Mouse (Mus musculus) heart, embryonic 16.5 days (tissue): ENCODE measurements around the gene Idh3b. TPM values are rescaled to one million over a fixed set of nuclear protein-coding genes. Genes with fewer than 3 reads are reported as not detected.

Source experiments
- ATAC-seq: fragments of 200-750 bp; cut with Nextera tagmentation; replicated peaks from 2 replicates; pipeline ENCODE4 v1.8.0; 2017; ENCODE audit warnings: moderate number of reproducible peaks; ENCODE audit not compliant: insufficient read depth, low FRiP score; ENCODE audit errors: extremely low read depth
- H3K27ac ChIP-seq: fragments of 300-500 bp; sonication (generic); 2 replicates; pipeline ENCODE4 v1.5.1; 2014; ENCODE audit warnings: mild to moderate bottlenecking, low read length, control low read depth, moderate library complexity
- H3K27me3 ChIP-seq: fragments of 300-500 bp; sonication (generic); 2 replicates; pipeline ENCODE4 v1.6.1; 2014; ENCODE audit warnings: low read length, mixed read lengths; ENCODE audit not compliant: control insufficient read depth, insufficient read depth
- H3K36me3 ChIP-seq: fragments of 300-500 bp; sonication (generic); 2 replicates; pipeline ENCODE4 v1.6.1; 2014; ENCODE audit not compliant: control insufficient read depth, insufficient read depth
- H3K4me1 ChIP-seq: fragments of 300-500 bp; sonication (generic); 2 replicates; pipeline ENCODE4 v1.6.1; 2014; ENCODE audit warnings: low read length, mixed read lengths; ENCODE audit not compliant: control insufficient read depth, insufficient read depth
- H3K4me2 ChIP-seq: fragments of 300-500 bp; sonication (generic); 2 replicates; pipeline ENCODE4 v1.6.1; 2014; ENCODE audit warnings: low read depth, mild to moderate bottlenecking, control low read depth, low read length
- H3K4me3 ChIP-seq: fragments of 300-500 bp; sonication (generic); 2 replicates; pipeline ENCODE4 v1.5.1; 2014; ENCODE audit warnings: mild to moderate bottlenecking, control low read depth, low read length
- H3K9ac ChIP-seq: fragments of 300-500 bp; sonication (generic); 2 replicates; pipeline ENCODE4 v1.6.1; 2014; ENCODE audit warnings: low read length, control low read depth
- H3K9me3 ChIP-seq: fragments of 300-500 bp; sonication (generic); replicated peaks from 2 replicates; pipeline ENCODE4 v1.6.1; 2016; ENCODE audit warnings: low read length; ENCODE audit not compliant: control insufficient read depth
- WGBS: fragments of 180-500 bp; shearing (Covaris S2); extraction: QIAGEN DNeasy Blood & Tissue Kit; methylation state at CpG from one replicate; pipeline ENCODE4 v1.1.7; 2014; 5-methylcytosine and 5-hydroxymethylcytosine counted together
- polyA plus RNA-seq: library from polyadenylated mRNA; unstranded; fragments of >200 nt; fragmentation: Nextera tagmentation; extraction: Ambion mirVana; gene quantifications from 2 replicates; pipeline ENCODE4 v1.2.1, GENCODE M21; 2015

The Idh3b gene
- polyA plus RNA-seq, 1 experiment from 2014 or later = 346 TPM

DNA sequence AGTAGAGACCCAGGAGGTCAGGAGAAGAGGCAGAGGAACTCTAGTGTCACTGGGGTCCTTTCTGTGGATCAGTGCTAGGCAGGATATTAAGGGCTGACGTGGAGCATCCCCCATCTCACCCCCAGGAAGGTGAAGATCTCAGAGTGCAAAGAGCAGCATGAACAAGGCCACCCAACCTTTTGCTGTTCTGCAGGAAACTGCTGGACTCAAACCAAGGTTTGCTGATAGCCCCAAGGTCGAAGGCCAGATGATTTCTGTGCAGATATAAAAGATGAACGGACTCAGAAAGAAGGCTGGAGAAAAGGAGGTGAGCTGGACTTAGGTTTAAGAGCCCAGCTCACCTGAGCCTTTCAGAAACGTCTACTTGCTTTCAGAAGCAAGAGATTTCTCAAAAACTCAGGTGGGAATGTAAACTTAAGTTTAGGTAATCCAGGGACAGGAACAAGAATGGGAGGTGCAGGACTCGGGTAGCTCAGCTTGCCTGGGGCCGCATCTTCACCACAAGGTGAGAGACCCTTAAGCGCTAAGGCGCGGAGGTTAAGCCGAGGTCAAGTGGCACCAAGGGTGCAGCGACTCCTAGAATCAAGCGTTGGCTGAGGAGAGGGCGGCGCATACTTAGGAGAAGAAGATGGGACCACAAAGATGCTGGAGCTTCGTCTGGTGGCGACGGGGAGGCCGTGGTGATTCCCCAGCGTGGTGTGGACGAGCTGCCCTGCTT lies 10.0 kb upstream of the Idh3b start:
- no peak for ATAC-seq
- peaks cover 37% of the 10 kb centered on the region for H3K27me3 ChIP-seq
- no peaks in the 10 kb centered on the region for H3K36me3 ChIP-seq
- H3K4me1 ChIP-seq = no peaks in the 10 kb centered on the region; the same call in 1 of the 2 replicates
- H3K4me2 ChIP-seq = peak overlapping the region; percentile 76
- no peak overlapping the region for H3K27ac ChIP-seq
- WGBS = 9% methylated on average over 20 of the region's 20 CpGs
- H3K9ac ChIP-seq = peak overlapping the region; percentile 74
- H3K4me3 ChIP-seq = peak overlapping the region; percentile 68
- no peaks in the 10 kb centered on the region for H3K9me3 ChIP-seq

DNA sequence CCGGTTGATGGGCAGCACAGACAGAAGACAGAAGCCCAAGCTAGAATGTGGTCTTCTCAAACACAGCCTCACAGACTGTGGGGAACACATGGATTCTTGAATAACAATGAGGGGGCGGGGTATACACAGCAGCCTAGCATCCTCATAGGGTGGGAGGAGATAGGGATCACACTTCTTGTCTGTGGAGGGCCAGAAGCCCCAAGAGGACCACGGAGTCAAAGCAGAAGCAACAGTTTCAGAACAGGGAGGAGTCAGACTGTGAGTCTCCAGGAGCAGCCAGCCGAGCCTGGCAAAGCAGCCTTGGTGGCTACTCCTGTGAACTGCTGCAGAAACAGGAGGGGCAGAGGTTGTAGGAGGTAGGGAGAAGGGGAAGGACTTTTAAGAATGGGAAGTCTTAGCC lies 9.1 kb upstream of the Idh3b start:
- Histone ChIP-seq H3K9me3 (no peaks in the 10 kb centered on the region), H3K36me3 (no peaks in the 10 kb centered on the region), H3K9ac (no peak overlapping the region), H3K27me3 (peaks cover 36% of the 10 kb centered on the region), H3K4me3 (no peak overlapping the region), H3K27ac (no peak overlapping the region), H3K4me1 (no peaks in the 10 kb centered on the region; the same call in 1 of the 2 replicates), H3K4me2 (no peak overlapping the region)
- ATAC-seq = no peak
- 5% methylated on average over 4 of the region's 4 CpGs for WGBS

DNA sequence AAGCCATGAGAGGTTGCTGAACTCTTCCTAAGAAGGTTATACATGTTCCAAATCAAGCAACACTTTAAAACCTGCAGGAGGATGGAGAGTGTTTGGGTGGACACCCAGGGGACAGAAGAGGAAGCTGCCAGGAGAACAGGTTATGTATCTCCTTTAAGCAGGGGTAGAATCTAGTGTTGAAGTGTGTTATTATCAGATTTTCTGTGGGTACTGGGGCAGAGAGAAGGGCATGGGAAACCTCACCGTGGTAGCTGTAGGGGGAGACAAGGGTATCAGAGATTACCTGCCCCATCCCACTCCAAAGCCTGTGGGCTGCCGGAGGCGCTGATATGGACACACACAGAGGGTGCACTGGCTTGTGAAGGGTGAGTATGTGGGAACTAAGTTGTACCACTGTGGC lies 8.7 kb upstream of the Idh3b start:
- Histone ChIP-seq H3K4me1 (no peaks in the 10 kb centered on the region; the same call in 1 of the 2 replicates), H3K9ac (no peak overlapping the region), H3K27ac (no peak overlapping the region), H3K27me3 (peaks cover 34% of the 10 kb centered on the region), H3K4me3 (no peak overlapping the region), H3K9me3 (no peaks in the 10 kb centered on the region), H3K36me3 (no peaks in the 10 kb centered on the region), H3K4me2 (no peak overlapping the region)
- no peak for ATAC-seq
- WGBS = 40% methylated on average over 3 of the region's 3 CpGs

DNA sequence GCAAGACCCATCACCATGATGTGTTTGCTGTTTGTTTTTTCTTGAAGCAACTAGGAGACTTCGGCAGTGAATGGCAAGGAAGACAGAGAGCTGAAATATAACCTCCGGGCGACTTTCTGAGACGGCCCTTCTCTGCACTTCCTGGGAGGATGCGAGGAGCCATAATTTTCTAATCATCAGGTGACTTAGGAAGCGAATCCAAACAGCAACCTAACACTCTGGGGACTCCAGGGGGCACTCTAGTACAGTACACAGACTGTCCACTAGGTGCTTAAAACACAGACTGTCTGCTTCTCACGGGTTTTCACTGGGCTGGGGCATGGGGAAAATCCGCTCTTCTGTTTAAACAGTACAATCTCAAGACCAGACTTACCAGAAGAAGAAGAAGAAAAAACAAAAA lies 7.1 kb upstream of the Idh3b start:
- H3K9me3 ChIP-seq = no peaks in the 10 kb centered on the region
- no peak overlapping the region for H3K27ac ChIP-seq
- H3K4me2 ChIP-seq = peak overlapping the region; percentile 33; the same call in 1 of the 2 replicates
- H3K36me3 ChIP-seq = no peaks in the 10 kb centered on the region
- no peaks in the 10 kb centered on the region; the same call in 1 of the 2 replicates for H3K4me1 ChIP-seq
- H3K27me3 ChIP-seq = peaks cover 19% of the 10 kb centered on the region
- no peak for ATAC-seq
- H3K9ac ChIP-seq = no peak overlapping the region
- H3K4me3 ChIP-seq = no peak overlapping the region
- 11% methylated on average over 8 of the region's 8 CpGs for WGBS

DNA sequence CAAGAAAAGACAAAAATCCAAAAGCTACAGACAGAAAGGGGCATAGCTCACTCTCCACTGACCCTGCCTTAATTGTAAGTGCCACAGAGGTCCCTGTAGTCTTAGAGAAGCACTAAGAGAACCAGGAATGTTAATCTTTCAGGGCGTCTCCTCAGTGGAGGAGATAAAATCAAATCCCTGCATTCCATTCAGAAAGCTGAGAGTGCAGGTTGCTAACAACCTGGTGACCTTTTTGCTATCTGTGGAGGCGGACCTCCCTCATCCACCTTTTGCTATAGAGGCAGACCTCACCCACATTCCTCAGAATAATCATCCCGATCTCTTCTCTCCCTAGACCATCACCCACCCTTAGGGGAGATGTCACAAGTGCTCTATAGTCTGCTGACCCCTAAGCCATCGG lies 4.7 kb upstream of the Idh3b start:
- H3K4me2 ChIP-seq = no peak overlapping the region
- no peaks in the 10 kb centered on the region for H3K9me3 ChIP-seq
- H3K36me3 ChIP-seq = no peaks in the 10 kb centered on the region
- no peak overlapping the region for H3K27ac ChIP-seq
- no peak for ATAC-seq
- H3K9ac ChIP-seq = no peak overlapping the region
- H3K4me1 ChIP-seq = no peaks in the 10 kb centered on the region; the same call in 1 of the 2 replicates
- 53% methylated on average over 4 of the region's 4 CpGs for WGBS
- H3K27me3 ChIP-seq = peaks cover 10% of the 10 kb centered on the region
- no peak overlapping the region for H3K4me3 ChIP-seq

DNA sequence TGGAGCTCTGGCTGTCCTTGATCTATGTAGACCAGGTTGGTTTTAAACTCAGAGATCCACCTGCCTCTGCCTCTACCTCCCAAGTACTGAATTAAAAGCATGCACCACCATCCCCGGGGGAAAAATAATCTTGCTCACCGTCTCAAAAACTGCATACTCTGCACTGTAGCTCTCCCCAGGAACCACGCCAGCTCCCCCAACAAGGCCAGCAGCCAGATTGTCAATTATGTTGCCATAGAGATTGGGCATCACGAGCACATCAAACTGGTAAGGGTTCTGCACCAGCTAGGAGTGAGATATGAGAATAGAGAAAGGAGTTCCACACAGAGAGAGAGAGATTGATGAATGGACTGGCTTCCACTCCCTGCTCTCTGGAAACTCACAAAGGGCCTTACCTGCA lies 3.5 kb downstream of the Idh3b start:
- no peak overlapping the region for H3K9ac ChIP-seq
- no peak overlapping the region for H3K4me3 ChIP-seq
- peaks cover 11% of the 10 kb centered on the region for H3K4me1 ChIP-seq
- ATAC-seq = no peak
- H3K9me3 ChIP-seq = no peaks in the 10 kb centered on the region
- peaks cover 51% of the 10 kb centered on the region for H3K36me3 ChIP-seq
- H3K27me3 ChIP-seq = no peaks in the 10 kb centered on the region
- no peak overlapping the region for H3K27ac ChIP-seq
- 64% methylated on average over 4 of the region's 4 CpGs for WGBS
- no peak overlapping the region for H3K4me2 ChIP-seq

DNA sequence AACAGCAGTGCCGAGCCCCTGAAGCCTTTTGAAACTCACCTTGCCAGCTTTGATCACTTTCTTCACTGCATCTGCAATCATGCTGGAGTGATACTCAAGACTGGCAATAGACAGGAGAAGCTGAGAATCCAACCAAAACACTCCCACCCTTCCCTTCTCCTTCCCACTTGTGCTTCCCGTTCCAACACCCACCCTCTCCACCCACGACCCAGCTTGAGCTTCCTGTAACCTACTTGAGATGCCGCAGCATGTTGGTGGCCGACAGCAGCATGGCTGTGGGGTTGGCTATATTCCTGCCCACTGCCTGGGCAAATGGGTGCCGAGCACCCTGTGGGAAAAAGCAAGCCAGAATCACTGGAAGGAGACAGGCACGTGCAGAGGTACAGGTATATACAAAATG lies 4.1 kb downstream of the Idh3b start:
- H3K4me1 ChIP-seq = peaks cover 16% of the 10 kb centered on the region
- no peaks in the 10 kb centered on the region for H3K27me3 ChIP-seq
- H3K27ac ChIP-seq = no peak overlapping the region
- 52% methylated on average over 7 of the region's 7 CpGs for WGBS
- no peaks in the 10 kb centered on the region for H3K9me3 ChIP-seq
- H3K4me3 ChIP-seq = no peak overlapping the region
- no peak overlapping the region for H3K4me2 ChIP-seq
- peaks cover 56% of the 10 kb centered on the region for H3K36me3 ChIP-seq
- H3K9ac ChIP-seq = no peak overlapping the region
- no peak for ATAC-seq

DNA sequence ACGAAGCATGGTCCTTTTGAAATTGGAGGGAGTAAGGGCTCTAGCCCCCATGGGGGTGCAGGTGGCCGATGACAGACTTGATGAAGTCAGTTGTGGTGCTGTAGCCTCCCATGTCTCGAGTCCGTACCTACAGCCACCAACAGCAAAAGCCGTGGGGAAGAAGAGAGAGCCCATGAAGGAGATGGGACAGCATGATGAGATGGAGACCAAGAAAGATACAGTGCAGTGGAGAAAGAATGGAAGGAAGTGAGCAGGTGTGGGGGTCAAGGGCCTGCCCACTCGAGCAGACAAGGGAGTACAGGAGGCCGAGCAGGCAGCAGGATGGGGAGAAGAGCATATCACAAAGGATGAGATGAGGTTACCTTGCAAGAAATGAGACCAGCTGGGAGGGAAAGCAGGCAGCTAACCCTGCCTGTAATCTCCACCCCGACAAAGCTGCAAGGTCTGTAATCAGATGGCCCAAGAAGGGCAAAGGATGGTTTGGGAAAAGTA lies 4.7 kb downstream of the Idh3b start:
- 46% methylated on average over 8 of the region's 8 CpGs for WGBS
- Histone ChIP-seq H3K4me1 (peaks cover 19% of the 10 kb centered on the region), H3K9me3 (no peaks in the 10 kb centered on the region), H3K36me3 (peaks cover 56% of the 10 kb centered on the region), H3K9ac (no peak overlapping the region), H3K4me2 (no peak overlapping the region), H3K27me3 (no peaks in the 10 kb centered on the region), H3K27ac (no peak overlapping the region), H3K4me3 (no peak overlapping the region)
- ATAC-seq = no peak

DNA sequence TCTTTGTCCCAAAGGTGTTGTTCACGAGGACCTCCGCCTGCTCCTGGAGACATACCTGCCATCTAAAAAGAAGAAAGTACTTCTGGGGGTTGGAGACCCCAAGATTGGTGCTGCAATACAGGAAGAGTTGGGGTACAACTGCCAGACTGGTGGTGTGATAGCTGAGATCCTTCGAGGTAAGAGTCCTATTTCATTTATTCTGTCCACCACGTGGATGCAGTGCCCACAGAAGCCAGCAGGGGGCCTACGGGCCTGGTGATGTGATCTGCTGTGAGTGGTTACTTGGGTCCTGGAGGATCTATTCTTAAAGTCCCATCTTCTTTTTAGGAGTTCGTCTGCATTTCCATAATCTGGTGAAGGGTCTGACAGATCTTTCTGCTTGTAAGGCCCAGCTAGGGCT lies 8.7 kb downstream of the Idh3b start:
- ATAC-seq = no peak
- Histone ChIP-seq H3K4me1 (peaks cover 13% of the 10 kb centered on the region), H3K9ac (no peak overlapping the region), H3K9me3 (no peaks in the 10 kb centered on the region), H3K4me3 (peak overlapping the region; percentile 97), H3K27ac (no peak overlapping the region), H3K4me2 (peak overlapping the region; percentile 83), H3K27me3 (no peaks in the 10 kb centered on the region), H3K36me3 (peaks cover 45% of the 10 kb centered on the region)
- WGBS = 47% methylated on average over 6 of the region's 6 CpGs
